Mouse (Mus musculus) lung, postnatal 0 days (tissue): ENCODE measurements around the gene Cpne5. TPM values are rescaled to one million over a fixed set of nuclear protein-coding genes. Genes with fewer than 3 reads are reported as not detected.
A peak's percentile ranks its signal among the peaks of the same experiment; 100 is the strongest.
"Not testable (repeated sequence)": the region's sequence is repeated elsewhere in the genome, so short reads cannot be mapped to it uniquely, and the experiment has no call there.

Experiments used
- ATAC-seq: fragments of 200-750 bp; cut with Nextera tagmentation; 2 replicates; pipeline ENCODE4 v1.8.0; 2017; ENCODE audit warnings: moderate library complexity
- DNase-seq: peaks from one replicate; pipeline ENCODE4 v3.0.0-alpha.2; 2016; ENCODE audit warnings: low spot score
- H3K27ac ChIP-seq: fragments of 300-500 bp; sonication (generic); 2 replicates; pipeline ENCODE4 v1.5.1; 2014; ENCODE audit warnings: antibody characterized with exemption, mild to moderate bottlenecking, low read length, mixed read lengths
- H3K27me3 ChIP-seq: fragments of 300-500 bp; sonication (generic); replicated peaks from 2 replicates; pipeline ENCODE4 v1.6.1; 2014; ENCODE audit warnings: low read length, mixed read lengths; ENCODE audit not compliant: insufficient read depth
- H3K36me3 ChIP-seq: fragments of 300-500 bp; sonication (generic); 2 replicates; pipeline ENCODE4 v1.6.1; 2014; ENCODE audit warnings: low read length, mixed read lengths; ENCODE audit not compliant: insufficient read depth
- H3K4me1 ChIP-seq: fragments of 300-500 bp; sonication (generic); 2 replicates; pipeline ENCODE4 v1.6.1; 2014; ENCODE audit warnings: antibody characterized with exemption, low read depth, low read length, mixed read lengths; ENCODE audit not compliant: insufficient read depth
- H3K4me2 ChIP-seq: fragments of 300-500 bp; sonication (generic); replicated peaks from 2 replicates; pipeline ENCODE4 v1.6.1; 2014; ENCODE audit warnings: low read depth, mild to moderate bottlenecking, low read length, moderate library complexity, mixed read lengths
- H3K4me3 ChIP-seq: fragments of 300-500 bp; sonication (generic); 2 replicates; pipeline ENCODE4 v1.5.1; 2014; ENCODE audit warnings: low read depth, low read length
- H3K9ac ChIP-seq: fragments of 300-500 bp; sonication (generic); replicated peaks from 2 replicates; pipeline ENCODE4 v1.6.1; 2014; ENCODE audit warnings: low read depth, mild to moderate bottlenecking
- H3K9me3 ChIP-seq: fragments of 300-500 bp; sonication (generic); 2 replicates; pipeline ENCODE4 v1.6.1; 2016; ENCODE audit warnings: low read length, mixed read lengths
- CTCF ChIP-seq: IDR thresholded peaks from 2 replicates; pipeline ENCODE4 v1.5.1; 2016; ENCODE audit warnings: antibody characterized with exemption, mild to moderate bottlenecking
- EP300 ChIP-seq: IDR thresholded peaks from 2 replicates; pipeline ENCODE4 v1.6.1; 2016; ENCODE audit warnings: antibody characterized with exemption, mild to moderate bottlenecking, control low read depth
- WGBS: fragments of 180-500 bp; shearing (Covaris S2); extraction: QIAGEN DNeasy Blood & Tissue Kit; methylation state at CpG from one replicate; pipeline ENCODE4 v1.1.7; 2014; 5-methylcytosine and 5-hydroxymethylcytosine counted together
- polyA plus RNA-seq: library from polyadenylated mRNA; unstranded; fragments of >200 nt; fragmentation: Nextera tagmentation; extraction: Ambion mirVana; gene quantifications from 2 replicates; pipeline ENCODE4 v1.2.1, GENCODE M21; 2015

Gene Cpne5
- polyA plus RNA-seq, 1 experiment from 2014 or later = 0.57 TPM

GRCm38 (mm10) chr17:29253236-29253635, 15.3 kb upstream of the Cpne5 start:
- Histone ChIP-seq H3K27me3 (no peaks in the 10 kb centered on the region), H3K4me2 (no peak overlapping the region), H3K9ac (no peak overlapping the region), H3K4me3 (no peak overlapping the region), H3K9me3 (no peaks in the 10 kb centered on the region), H3K4me1 (peaks cover 13% of the 10 kb centered on the region), H3K36me3 (no peaks in the 10 kb centered on the region), H3K27ac (no peak overlapping the region)
- TF ChIP-seq CTCF = no peak
- ATAC-seq = no peak
- DNase-seq = no peak
- 71% methylated on average over 2 of the region's 2 CpGs for WGBS

DNA sequence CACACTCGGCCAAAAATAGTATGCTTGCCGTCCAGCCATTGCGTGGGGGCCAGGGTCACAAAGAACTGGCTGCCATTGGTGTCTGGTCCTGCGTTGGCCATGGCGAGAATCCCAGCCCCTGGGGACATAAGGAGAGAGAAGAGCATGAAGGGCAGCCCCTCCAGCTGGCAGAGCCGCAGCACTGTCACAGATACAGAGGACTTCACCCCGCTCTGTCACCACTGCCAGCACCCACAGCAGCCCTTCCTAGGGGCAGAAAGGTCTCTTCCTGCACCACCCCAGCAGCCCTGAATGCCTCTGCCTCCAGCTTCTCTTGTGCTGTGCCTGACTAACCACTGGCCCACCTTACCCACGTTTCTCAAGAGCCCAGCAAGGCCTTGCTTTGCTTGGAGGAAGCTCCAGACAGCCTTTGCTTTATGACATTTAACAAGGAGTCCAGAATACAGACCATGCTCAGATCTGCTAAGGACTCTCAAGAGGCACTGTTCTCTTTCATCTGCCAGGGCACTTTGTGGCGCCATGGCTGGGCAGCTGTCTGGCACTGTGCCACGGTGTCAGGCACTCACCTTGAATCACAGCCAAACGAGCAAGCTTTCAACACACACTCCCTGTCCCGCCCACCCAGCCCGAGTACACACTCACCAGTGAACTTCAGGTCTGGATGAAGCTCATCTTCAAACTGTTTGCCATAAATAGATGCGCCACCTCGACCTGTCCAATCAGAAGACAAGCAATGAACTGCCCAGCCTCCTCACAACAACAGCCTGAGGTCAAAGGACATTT, 13.8 kb upstream of the Cpne5 start:
- H3K4me2 ChIP-seq = no peak overlapping the region

GRCm38 (mm10) chr17:29251006-29251405, 13.0 kb upstream of the Cpne5 start:
- not testable (repeated sequence) for H3K9me3 ChIP-seq, H3K9ac ChIP-seq, H3K4me2 ChIP-seq, H3K36me3 ChIP-seq, DNase-seq, ATAC-seq, H3K4me3 ChIP-seq, H3K27me3 ChIP-seq
- peaks cover 13% of the 10 kb centered on the region for H3K4me1 ChIP-seq
- 70% methylated on average over 14 of the region's 14 CpGs for WGBS
- H3K27ac ChIP-seq = 0 out of 2 replicates have a peak overlapping the region, but pooled peaks have one; percentile 69

More for the DNA sequence above, 13.8 kb upstream of the Cpne5 start:
- DNase-seq = peak; percentile 93
- Histone ChIP-seq H3K4me1 (peaks cover 13% of the 10 kb centered on the region), H3K9me3 (no peaks in the 10 kb centered on the region), H3K9ac (no peak overlapping the region), H3K4me3 (no peak overlapping the region), H3K36me3 (no peaks in the 10 kb centered on the region), H3K27ac (peak overlapping the region; percentile 69; the same call in 1 of the 2 replicates), H3K27me3 (no peaks in the 10 kb centered on the region)
- peak; percentile 55; the same call in 1 of the 2 replicates for TF ChIP-seq EP300
- no peak for TF ChIP-seq CTCF
- 45% methylated on average over 14 of the region's 15 CpGs for WGBS
- ATAC-seq = peak; percentile 84

- H3K36me3 ChIP-seq = no peaks in the 10 kb centered on the region
- peaks cover 13% of the 10 kb centered on the region for H3K4me1 ChIP-seq
- DNase-seq (peak; percentile 85), ATAC-seq (peak; percentile 37; the same call in 1 of the 2 replicates)
- TF ChIP-seq EP300 (no peak), CTCF (peak; percentile 69)
- no peak overlapping the region for H3K9ac ChIP-seq
- no peak overlapping the region for H3K4me3 ChIP-seq
- no peak overlapping the region for H3K27ac ChIP-seq
- H3K4me2 ChIP-seq = no peak overlapping the region
- no peaks in the 10 kb centered on the region for H3K27me3 ChIP-seq
- H3K9me3 ChIP-seq = no peaks in the 10 kb centered on the region
- WGBS = 40% methylated on average over 9 of the region's 9 CpGs
Observed at GRCm38 (mm10) chr17:29249512-29249911, 11.5 kb upstream of the Cpne5 start.

DNA sequence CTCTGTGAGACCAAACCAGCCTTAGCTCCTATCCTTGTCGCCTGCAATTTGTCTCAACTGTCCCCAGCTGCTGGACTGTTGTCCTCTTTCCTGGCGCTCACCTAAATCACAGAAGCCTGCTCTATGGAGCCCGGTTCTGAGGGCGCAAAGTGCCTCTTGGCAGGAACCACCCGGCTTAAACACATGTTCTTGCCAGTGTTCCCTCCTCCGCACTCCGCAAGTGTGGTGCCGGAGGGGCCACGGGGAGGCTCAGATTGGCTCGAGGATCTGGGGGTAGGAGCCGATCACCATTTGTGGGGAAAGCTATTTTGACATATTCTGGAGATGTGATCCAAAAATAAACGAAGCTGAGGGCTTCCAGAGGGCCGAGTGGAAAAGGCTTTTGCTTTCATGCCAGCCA, 9.9 kb upstream of the Cpne5 start:
- H3K4me2 ChIP-seq = no peak overlapping the region
- H3K4me3 ChIP-seq = no peak overlapping the region
- ATAC-seq (no peak), DNase-seq (no peak)
- no peak overlapping the region for H3K9ac ChIP-seq
- TF ChIP-seq EP300 (no peak), CTCF (no peak)
- H3K4me1 ChIP-seq = peaks cover 13% of the 10 kb centered on the region
- 60% methylated on average over 13 of the region's 13 CpGs for WGBS
- H3K27ac ChIP-seq = no peak overlapping the region
- no peaks in the 10 kb centered on the region; the same call in 1 of the 2 replicates for H3K27me3 ChIP-seq
- no peaks in the 10 kb centered on the region for H3K9me3 ChIP-seq
- H3K36me3 ChIP-seq = no peaks in the 10 kb centered on the region

- DNase-seq (peak; percentile 94), ATAC-seq (peak; percentile 68)
- peak; percentile 93 for TF ChIP-seq CTCF
- no peak for TF ChIP-seq EP300
- Histone ChIP-seq H3K4me2 (no peak overlapping the region), H3K9me3 (no peaks in the 10 kb centered on the region), H3K36me3 (no peaks in the 10 kb centered on the region), H3K4me3 (no peak overlapping the region), H3K9ac (no peak overlapping the region), H3K27me3 (no peaks in the 10 kb centered on the region; the same call in 1 of the 2 replicates), H3K27ac (no peak overlapping the region), H3K4me1 (peaks cover 6% of the 10 kb centered on the region)
- WGBS = 14% methylated on average over 5 of the region's 5 CpGs
Observed at GRCm38 (mm10) chr17:29246602-29247001, 8.6 kb upstream of the Cpne5 start.
